Mouse (Mus musculus): ENCODE measurements at regions not wholly inside any gene's neighbourhood (a gene's known extent, or its start where the extent isn't known, plus 50 kb on each side); places are given as distances from the start of the nearest gene placed in this dataset.

DNA sequence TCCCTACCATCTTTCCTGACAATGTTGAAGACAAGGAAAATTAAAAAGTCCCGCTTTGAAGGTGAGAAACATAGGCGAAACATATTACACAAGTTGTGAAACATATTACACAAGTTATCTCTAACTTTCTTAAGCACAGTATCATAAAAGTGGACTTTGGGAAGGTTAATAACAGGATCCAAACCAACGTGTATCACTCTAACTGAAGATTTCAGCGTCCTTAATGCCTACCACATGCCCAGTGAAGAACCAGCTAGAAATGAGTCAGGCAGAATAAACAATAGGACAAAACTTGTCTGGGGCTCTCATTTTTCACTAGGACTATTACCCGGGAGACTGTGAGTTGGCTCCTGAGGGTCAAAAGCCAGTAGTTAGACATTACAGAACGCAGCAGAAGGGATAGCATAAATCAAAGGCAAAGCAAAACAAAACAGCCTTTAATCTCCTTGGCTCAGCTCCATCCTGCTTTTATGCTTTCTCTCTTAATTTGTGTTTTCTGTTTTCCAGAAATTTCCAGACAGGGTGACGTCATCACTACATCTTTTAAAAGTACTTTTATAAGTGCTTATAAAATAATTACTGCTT lies 618.3 kb upstream of the Sox9 start:
- TF ChIP-seq CTCF (IDR thresholded peaks at IDR 0.05; ENCODE audit: low read depth, low read length) (no peak), POLR2A (IDR thresholded peaks at IDR 0.05; ENCODE audit: extremely low read depth, insufficient read depth, low read length) (no peak)

DNA sequence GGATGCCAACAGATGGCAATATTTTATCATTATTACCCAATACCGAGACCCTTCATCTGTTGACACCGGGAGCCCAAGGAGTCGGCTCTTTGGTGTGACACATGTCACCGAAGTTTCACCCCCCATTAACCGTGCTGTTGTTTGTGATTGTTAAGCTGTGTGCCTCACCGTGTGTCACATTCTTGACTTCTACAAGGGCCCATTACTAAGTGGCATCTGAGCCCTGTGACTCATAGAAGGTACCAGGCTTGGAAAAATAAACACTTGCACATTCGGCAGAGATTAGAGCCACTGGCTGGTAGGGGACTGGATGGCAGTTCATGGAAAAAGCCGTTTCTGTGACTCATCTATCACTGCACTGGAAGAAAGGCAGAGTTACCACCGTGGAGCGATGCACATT lies 608.4 kb upstream of the Sox9 start:
- Histone ChIP-seq H3K4me3 (ENCODE audit: insufficient read depth, low read depth, low read length) (no peak overlapping the region), H3K27me3 (ENCODE audit: control insufficient read depth, insufficient read depth, low read length) (no peaks in the 10 kb centered on the region), H3K9ac (ENCODE audit: low read depth, low read length) (no peak overlapping the region), H3K36me3 (ENCODE audit: control insufficient read depth, insufficient read depth, low read length) (no peaks in the 10 kb centered on the region), H3K79me2 (ENCODE audit: control insufficient read depth, insufficient read depth, low read length) (no peaks in the 10 kb centered on the region), H3K27ac (replicated peaks; ENCODE audit: insufficient read depth, low read depth, low read length) (no peak overlapping the region), H3K4me1 (ENCODE audit: control insufficient read depth, insufficient read depth, low read length) (no peaks in the 10 kb centered on the region)
- WGBS, result 80% methylated on average over 10 of the region's 10 CpGs
- no peak for DNase-seq (ENCODE audit: extremely low read depth, low read depth, low spot score)
- TF ChIP-seq CTCF (IDR thresholded peaks at IDR 0.05; ENCODE audit: low read depth, low read length) (no peak), POLR2A (IDR thresholded peaks at IDR 0.05; ENCODE audit: extremely low read depth, insufficient read depth, low read length) (no peak)

More for the DNA sequence above, 618.3 kb upstream of the Sox9 start:
- WGBS, result 66% methylated on average over 7 of the region's 7 CpGs
- H3K27ac ChIP-seq (replicated peaks; ENCODE audit: insufficient read depth, low read depth, low read length), result no peak overlapping the region
- H3K27me3 ChIP-seq (ENCODE audit: control insufficient read depth, insufficient read depth, low read length), result no peaks in the 10 kb centered on the region
- H3K4me3 ChIP-seq (ENCODE audit: insufficient read depth, low read depth, low read length), result no peak overlapping the region
- no peaks in the 10 kb centered on the region for H3K36me3 ChIP-seq (ENCODE audit: control insufficient read depth, insufficient read depth, low read length)
- H3K9ac ChIP-seq (ENCODE audit: low read depth, low read length), result no peak overlapping the region
- no peaks in the 10 kb centered on the region for H3K79me2 ChIP-seq (ENCODE audit: control insufficient read depth, insufficient read depth, low read length)
- no peaks in the 10 kb centered on the region for H3K4me1 ChIP-seq (ENCODE audit: control insufficient read depth, insufficient read depth, low read length)
- DNase-seq (ENCODE audit: extremely low read depth, low read depth, low spot score), result no peak

DNA sequence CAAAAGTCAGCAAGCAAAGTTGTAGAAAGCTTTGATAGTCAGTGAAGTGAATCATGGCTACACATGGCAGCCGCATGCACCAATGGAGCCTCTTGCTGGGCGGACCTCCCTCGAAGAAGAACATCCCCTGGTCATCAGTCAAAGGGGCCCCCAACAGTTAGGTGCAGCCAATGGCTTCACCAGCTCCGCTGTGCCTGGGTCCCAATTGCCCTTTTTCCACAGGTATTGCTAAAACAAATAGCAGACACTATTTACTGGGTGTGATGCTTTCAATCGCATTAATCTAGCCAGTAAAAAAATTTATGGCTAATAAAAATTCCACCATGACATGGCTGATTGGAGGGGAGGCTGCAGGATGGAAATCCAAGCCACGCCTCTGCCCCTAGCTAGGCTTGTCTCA lies 606.7 kb upstream of the Sox9 start:
- no peaks in the 10 kb centered on the region for H3K79me2 ChIP-seq (ENCODE audit: control insufficient read depth, insufficient read depth, low read length)
- no peak overlapping the region for H3K9ac ChIP-seq (ENCODE audit: low read depth, low read length)
- no peak for TF ChIP-seq POLR2A (IDR thresholded peaks at IDR 0.05; ENCODE audit: extremely low read depth, insufficient read depth, low read length)
- TF ChIP-seq CTCF (IDR thresholded peaks at IDR 0.05; ENCODE audit: low read depth, low read length), result no peak
- no peaks in the 10 kb centered on the region for H3K36me3 ChIP-seq (ENCODE audit: control insufficient read depth, insufficient read depth, low read length)
- no peaks in the 10 kb centered on the region for H3K27me3 ChIP-seq (ENCODE audit: control insufficient read depth, insufficient read depth, low read length)
- WGBS, result 87% methylated on average over 6 of the region's 6 CpGs
- no peak for DNase-seq (ENCODE audit: extremely low read depth, low read depth, low spot score)
- H3K4me3 ChIP-seq (ENCODE audit: insufficient read depth, low read depth, low read length), result no peak overlapping the region
- H3K27ac ChIP-seq (replicated peaks; ENCODE audit: insufficient read depth, low read depth, low read length), result no peak overlapping the region
- H3K4me1 ChIP-seq (ENCODE audit: control insufficient read depth, insufficient read depth, low read length), result no peaks in the 10 kb centered on the region

- Histone ChIP-seq H3K4me3 (ENCODE audit: insufficient read depth, low read depth, low read length) (no peak overlapping the region), H3K27ac (replicated peaks; ENCODE audit: insufficient read depth, low read depth, low read length) (no peak overlapping the region), H3K79me2 (ENCODE audit: control insufficient read depth, insufficient read depth, low read length) (no peaks in the 10 kb centered on the region), H3K9ac (ENCODE audit: low read depth, low read length) (no peak overlapping the region), H3K4me1 (ENCODE audit: control insufficient read depth, insufficient read depth, low read length) (no peaks in the 10 kb centered on the region), H3K27me3 (ENCODE audit: control insufficient read depth, insufficient read depth, low read length) (no peaks in the 10 kb centered on the region), H3K36me3 (ENCODE audit: control insufficient read depth, insufficient read depth, low read length) (no peaks in the 10 kb centered on the region)
- no peak for DNase-seq (ENCODE audit: extremely low read depth, low read depth, low spot score)
- TF ChIP-seq CTCF (IDR thresholded peaks at IDR 0.05; ENCODE audit: low read depth, low read length), result no peak
- no peak for TF ChIP-seq POLR2A (IDR thresholded peaks at IDR 0.05; ENCODE audit: extremely low read depth, insufficient read depth, low read length)
- 88% methylated on average over 10 of the region's 10 CpGs for WGBS
Measured at GRCm38 (mm10) chr11:112180666-112181065, 601.4 kb upstream of the Sox9 start.

- TF ChIP-seq CTCF (IDR thresholded peaks at IDR 0.05; ENCODE audit: low read depth, low read length) (no peak), POLR2A (IDR thresholded peaks at IDR 0.05; ENCODE audit: extremely low read depth, insufficient read depth, low read length) (no peak)
- 24% methylated on average over 18 of the region's 18 CpGs for WGBS
- Histone ChIP-seq H3K27ac (replicated peaks; ENCODE audit: insufficient read depth, low read depth, low read length) (no peak overlapping the region), H3K36me3 (ENCODE audit: control insufficient read depth, insufficient read depth, low read length) (no peaks in the 10 kb centered on the region), H3K9ac (ENCODE audit: low read depth, low read length) (no peak overlapping the region), H3K4me3 (ENCODE audit: insufficient read depth, low read depth, low read length) (no peak overlapping the region), H3K4me1 (ENCODE audit: control insufficient read depth, insufficient read depth, low read length) (no peaks in the 10 kb centered on the region), H3K79me2 (ENCODE audit: control insufficient read depth, insufficient read depth, low read length) (no peaks in the 10 kb centered on the region), H3K27me3 (ENCODE audit: control insufficient read depth, insufficient read depth, low read length) (no peaks in the 10 kb centered on the region)
- no peak for DNase-seq (ENCODE audit: extremely low read depth, low read depth, low spot score)
Measured at GRCm38 (mm10) chr11:112197620-112198268, 584.3 kb upstream of the Sox9 start.

- Histone ChIP-seq H3K9ac (ENCODE audit: low read depth, low read length) (no peak overlapping the region), H3K79me2 (ENCODE audit: control insufficient read depth, insufficient read depth, low read length) (no peaks in the 10 kb centered on the region), H3K27me3 (ENCODE audit: control insufficient read depth, insufficient read depth, low read length) (no peaks in the 10 kb centered on the region), H3K27ac (replicated peaks; ENCODE audit: insufficient read depth, low read depth, low read length) (no peak overlapping the region), H3K4me3 (ENCODE audit: insufficient read depth, low read depth, low read length) (no peak overlapping the region), H3K36me3 (ENCODE audit: control insufficient read depth, insufficient read depth, low read length) (no peaks in the 10 kb centered on the region), H3K4me1 (ENCODE audit: control insufficient read depth, insufficient read depth, low read length) (no peaks in the 10 kb centered on the region; the same call in 1 of the 2 replicates)
- 67% methylated on average over 2 of the region's 2 CpGs for WGBS
- no peak for TF ChIP-seq CTCF (IDR thresholded peaks at IDR 0.05; ENCODE audit: low read depth, low read length)
- TF ChIP-seq POLR2A (IDR thresholded peaks at IDR 0.05; ENCODE audit: extremely low read depth, insufficient read depth, low read length), result no peak
- DNase-seq (ENCODE audit: extremely low read depth, low read depth, low spot score), result no peak
Measured at GRCm38 (mm10) chr11:112204561-112204960, 577.5 kb upstream of the Sox9 start.
